Mouse (Mus musculus): ENCODE measurements around the gene Lgi4. TPM values are rescaled to one million over a fixed set of nuclear protein-coding genes. Genes with fewer than 3 reads are reported as not detected.

The Lgi4 gene
- polyA plus RNA-seq, 1 experiment from 2014 or later, result 1.5 TPM

DNA sequence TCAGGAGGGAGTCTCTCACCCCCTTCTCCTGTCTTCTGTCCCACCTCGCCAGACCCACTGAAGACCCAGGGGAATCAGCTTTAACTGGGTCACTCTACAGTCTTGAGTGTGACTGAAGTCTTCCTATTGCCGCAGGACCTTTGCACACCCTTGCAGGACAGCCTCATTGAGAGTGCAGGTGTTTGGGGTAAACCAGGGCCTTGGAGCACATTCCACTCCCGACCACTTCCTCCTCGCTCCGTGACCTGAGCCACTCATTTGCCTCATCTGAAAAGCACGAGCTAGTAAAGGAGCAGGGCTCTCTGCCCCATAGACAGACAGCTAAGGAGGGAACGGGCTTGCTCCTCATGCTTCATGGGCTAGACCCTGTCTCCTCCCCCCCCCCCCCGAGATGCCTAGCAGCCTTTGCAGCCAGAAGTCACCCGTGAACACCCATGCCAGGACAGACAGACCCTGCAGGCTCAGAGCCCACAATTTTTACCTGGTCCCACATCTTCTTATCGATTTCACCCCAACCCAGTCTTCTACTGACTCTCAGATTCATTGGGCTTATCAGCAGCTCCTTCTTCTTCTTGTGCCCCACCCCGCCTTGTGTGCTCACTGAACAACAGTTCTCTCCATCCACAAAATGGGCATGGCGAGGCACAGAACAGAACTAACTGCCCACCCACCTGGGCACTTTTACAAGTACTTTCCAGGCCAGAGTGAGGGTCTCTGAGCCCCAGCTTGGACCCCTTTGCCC lies 18.7 kb upstream of the Lgi4 start:
- H3K9me3 ChIP-seq, result no peaks in the 10 kb centered on the region
- no peak overlapping the region for H3K9ac ChIP-seq
- no peak overlapping the region for H3K4me3 ChIP-seq (replicated peaks)
- 78% methylated on average over 12 of the region's 12 CpGs for WGBS
- ATAC-seq, result no peak
- no peaks in the 10 kb centered on the region for H3K36me3 ChIP-seq
- no peak overlapping the region for H3K27ac ChIP-seq
- H3K4me2 ChIP-seq (replicated peaks), result 0 out of 2 replicates have a peak overlapping the region, but pooled peaks have one; percentile 4
- H3K27me3 ChIP-seq (replicated peaks), result peaks cover 24% of the 10 kb centered on the region
- peaks cover 13% of the 10 kb centered on the region for H3K4me1 ChIP-seq (replicated peaks)

DNA sequence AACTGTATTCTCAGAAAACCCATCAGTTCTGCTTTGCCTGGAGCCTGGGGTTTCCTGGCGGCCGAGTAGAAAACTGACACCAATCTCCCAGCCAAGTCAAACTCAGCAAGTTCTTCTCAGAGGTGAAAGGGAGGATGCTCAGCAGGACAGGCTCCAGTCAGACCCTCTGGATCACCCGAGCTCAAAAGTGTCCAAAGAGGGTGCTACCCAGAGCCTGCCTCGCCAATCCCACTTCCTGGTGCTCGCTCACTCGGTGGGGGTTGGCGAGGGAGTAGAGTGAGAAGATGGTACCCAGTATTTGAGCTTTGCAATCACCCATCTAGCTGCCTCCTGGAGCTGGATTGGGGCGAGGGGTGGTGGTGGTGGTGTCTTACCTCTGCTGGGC lies 18.1 kb upstream of the Lgi4 start:
- Histone ChIP-seq H3K27ac (no peak overlapping the region), H3K9ac (no peak overlapping the region), H3K4me1 (replicated peaks) (peaks cover 13% of the 10 kb centered on the region), H3K9me3 (no peaks in the 10 kb centered on the region), H3K36me3 (no peaks in the 10 kb centered on the region), H3K4me2 (replicated peaks) (0 out of 2 replicates have a peak overlapping the region, but pooled peaks have one; percentile 4), H3K27me3 (replicated peaks) (peaks cover 24% of the 10 kb centered on the region), H3K4me3 (replicated peaks) (no peak overlapping the region)
- no peak for ATAC-seq
- WGBS, result 44% methylated on average over 8 of the region's 8 CpGs

DNA sequence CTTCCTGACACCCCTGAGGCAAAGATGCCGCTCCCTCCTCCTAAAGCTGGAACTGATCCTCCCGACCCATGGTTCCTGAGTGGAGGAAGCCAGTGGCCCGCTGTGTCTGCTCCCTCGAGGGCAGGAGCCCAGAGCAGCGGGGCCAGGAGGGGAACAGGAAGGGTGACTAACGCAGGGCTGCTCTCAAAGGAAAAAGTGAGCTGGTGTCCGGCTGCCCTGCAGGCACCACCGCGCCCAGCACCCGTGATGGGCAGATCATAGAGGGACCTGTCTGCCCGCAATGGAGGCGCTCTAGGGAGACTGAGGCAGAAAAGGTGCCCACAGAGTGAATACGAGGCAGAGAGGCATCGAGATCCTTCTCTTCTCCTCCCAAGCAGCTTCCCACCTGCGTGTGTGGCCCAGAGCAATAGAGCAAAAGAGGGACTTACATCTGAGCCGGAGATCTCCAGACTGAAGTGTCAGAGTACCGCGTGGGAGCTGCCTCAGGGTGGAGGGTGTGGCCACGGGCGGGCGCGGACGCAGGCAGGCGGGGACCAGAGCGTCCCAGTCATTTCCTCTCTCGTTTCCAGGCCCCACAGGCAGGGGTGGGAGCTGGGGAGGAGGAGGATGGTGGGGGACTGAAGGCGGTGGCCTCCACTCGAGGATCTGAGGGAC lies 17.4 kb upstream of the Lgi4 start:
- ATAC-seq, result peak; percentile 70
- peaks cover 13% of the 10 kb centered on the region for H3K4me1 ChIP-seq (replicated peaks)
- H3K27ac ChIP-seq, result no peak overlapping the region
- H3K4me2 ChIP-seq (replicated peaks), result peak overlapping the region; percentile 64
- peak overlapping the region; percentile 28 for H3K9ac ChIP-seq
- no peaks in the 10 kb centered on the region for H3K9me3 ChIP-seq
- H3K4me3 ChIP-seq (replicated peaks), result peak overlapping the region; percentile 29
- WGBS, result 3% methylated on average over 28 of the region's 28 CpGs
- H3K27me3 ChIP-seq (replicated peaks), result peaks cover 24% of the 10 kb centered on the region
- no peaks in the 10 kb centered on the region for H3K36me3 ChIP-seq

DNA sequence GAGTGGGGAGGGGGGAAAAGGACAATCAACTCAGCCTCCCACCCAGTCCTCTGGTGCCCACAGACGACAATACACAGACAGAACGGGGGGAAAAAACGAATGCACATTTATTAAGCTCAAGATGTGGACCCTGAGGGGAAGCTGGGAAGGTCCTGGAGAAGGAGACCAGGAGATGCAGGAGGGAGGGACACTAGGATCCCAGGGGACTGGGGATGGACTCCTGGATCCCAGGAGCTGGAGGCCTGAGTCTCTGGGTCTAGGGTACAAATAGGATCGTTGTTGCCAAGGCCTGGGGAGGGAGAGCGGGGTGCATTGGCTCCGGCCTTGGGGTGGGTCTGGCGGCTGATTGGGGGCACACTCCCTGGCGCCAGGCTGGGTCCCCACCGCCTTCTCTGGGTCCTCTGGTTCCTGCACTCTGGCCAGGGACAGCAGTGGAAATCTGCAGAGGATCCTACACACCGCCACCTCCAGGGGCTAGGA lies 16.7 kb upstream of the Lgi4 start, which contains the start of gene Fxyd5:
TSS of gene Fxyd5 (minus strand) at position 51 of the 480 bp plus-strand sequence.
- H3K9me3 ChIP-seq, result no peaks in the 10 kb centered on the region
- H3K9ac ChIP-seq, result peak within 1 kb of the TSS; percentile 28
- H3K4me3 ChIP-seq (replicated peaks), result peak within 1 kb of the TSS; percentile 29
- H3K36me3 ChIP-seq, result no peaks in the 10 kb centered on the region
- H3K4me2 ChIP-seq (replicated peaks), result peak within 1 kb of the TSS; percentile 64
- H3K27ac ChIP-seq, result no peak within 1 kb of the TSS
- no peak for ATAC-seq
- H3K27me3 ChIP-seq (replicated peaks), result peaks cover 24% of the 10 kb centered on the region
- WGBS, result 50% methylated on average over 10 of the region's 10 CpGs
- peaks cover 13% of the 10 kb centered on the region for H3K4me1 ChIP-seq (replicated peaks)

DNA sequence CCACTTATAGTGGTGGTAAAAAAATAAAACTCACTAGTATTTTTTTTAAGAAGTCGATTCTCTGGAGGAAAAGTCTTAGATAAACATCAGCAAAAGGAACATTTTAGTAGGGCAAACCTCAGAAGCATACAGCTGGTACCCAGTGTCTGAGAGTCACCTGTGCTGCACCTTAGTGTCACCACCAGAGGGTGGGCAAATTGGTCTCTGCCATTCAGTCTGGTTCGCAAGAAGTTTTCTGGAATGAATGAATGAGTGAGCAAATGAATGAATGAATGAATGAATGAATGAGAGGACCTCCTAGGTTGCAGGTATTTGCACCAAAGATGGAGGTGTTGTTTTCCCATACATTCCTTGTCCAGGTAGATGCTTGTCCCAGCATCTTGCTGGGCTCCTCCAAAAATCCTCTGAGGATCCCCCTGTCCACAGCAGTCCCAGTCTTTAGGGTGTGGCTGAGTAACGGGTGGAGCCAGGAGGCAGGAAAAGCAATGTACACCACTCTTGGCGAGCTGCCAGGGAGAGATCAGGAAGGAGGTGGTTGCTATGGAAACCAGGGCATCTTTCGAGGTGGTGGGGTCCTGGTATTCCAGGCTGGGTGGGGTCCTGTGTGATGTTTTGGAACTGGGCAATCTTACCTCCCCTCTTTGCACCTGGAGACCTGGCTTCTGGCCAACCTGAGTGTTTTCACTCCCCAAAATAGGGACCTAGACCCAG lies 9.9 kb upstream of the Lgi4 start:
- H3K4me2 ChIP-seq (replicated peaks), result peak overlapping the region; percentile 49
- no peaks in the 10 kb centered on the region for H3K36me3 ChIP-seq
- 18% methylated on average over 5 of the region's 5 CpGs for WGBS
- no peak for ATAC-seq
- H3K27ac ChIP-seq, result no peak overlapping the region
- H3K9me3 ChIP-seq, result no peaks in the 10 kb centered on the region
- H3K4me1 ChIP-seq (replicated peaks), result peaks cover 47% of the 10 kb centered on the region
- H3K9ac ChIP-seq, result no peak overlapping the region
- no peak overlapping the region for H3K4me3 ChIP-seq (replicated peaks)
- peaks cover 44% of the 10 kb centered on the region for H3K27me3 ChIP-seq (replicated peaks)

DNA sequence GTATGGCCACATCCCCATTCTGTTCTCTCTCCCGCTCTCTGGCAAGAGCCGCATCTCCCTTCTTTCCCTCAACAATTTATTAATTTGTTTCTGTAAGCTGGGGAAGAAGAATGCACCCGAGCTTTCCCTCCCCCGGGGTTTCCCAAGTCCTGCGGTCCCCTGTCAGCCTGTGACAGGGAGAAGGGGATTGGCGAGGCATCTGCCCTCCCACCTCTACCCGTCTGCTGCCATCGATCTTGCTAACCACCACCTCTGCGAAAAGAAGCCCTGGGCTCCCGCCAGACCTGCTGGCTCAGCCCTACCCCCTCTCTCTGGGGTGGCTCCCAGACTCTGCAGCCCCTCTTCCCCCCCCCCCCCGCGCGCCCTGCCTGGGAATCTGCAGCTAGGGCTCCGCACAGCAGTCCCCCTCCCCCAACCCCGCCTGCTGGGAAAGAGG lies 9.3 kb upstream of the Lgi4 start:
- Histone ChIP-seq H3K4me1 (replicated peaks) (peaks cover 52% of the 10 kb centered on the region), H3K36me3 (no peaks in the 10 kb centered on the region), H3K27ac (no peak overlapping the region), H3K4me2 (replicated peaks) (peak overlapping the region; percentile 49), H3K9me3 (no peaks in the 10 kb centered on the region), H3K27me3 (replicated peaks) (peaks cover 44% of the 10 kb centered on the region), H3K4me3 (replicated peaks) (0 out of 2 replicates have a peak overlapping the region, but pooled peaks have one; percentile 16), H3K9ac (no peak overlapping the region)
- WGBS, result 3% methylated on average over 13 of the region's 15 CpGs
- ATAC-seq, result 0 out of 2 replicates have a peak, but pooled peaks have one; percentile 16

DNA sequence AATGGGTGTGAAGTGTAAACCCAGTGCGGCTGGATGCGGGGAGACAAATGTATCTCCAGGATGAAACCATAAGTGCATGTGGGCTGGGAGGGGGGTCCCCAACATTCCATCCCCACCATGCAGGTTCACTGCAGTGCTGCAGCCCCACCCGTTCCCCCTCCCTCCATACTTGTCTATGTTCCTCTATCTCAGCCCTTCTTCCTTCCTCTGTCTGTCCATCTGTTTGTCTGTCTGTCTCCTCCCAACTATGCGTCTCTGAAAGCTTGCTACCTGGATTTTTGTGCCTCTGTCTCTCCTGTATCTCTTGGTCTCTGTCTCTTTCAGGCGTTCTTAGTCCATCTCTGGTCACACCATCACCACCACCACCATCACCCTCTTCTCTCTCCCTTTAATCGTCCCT lies 8.7 kb upstream of the Lgi4 start:
- no peak for ATAC-seq
- H3K36me3 ChIP-seq, result no peaks in the 10 kb centered on the region
- WGBS, result 4% methylated on average over 6 of the region's 6 CpGs
- no peaks in the 10 kb centered on the region for H3K9me3 ChIP-seq
- peak overlapping the region; percentile 49 for H3K4me2 ChIP-seq (replicated peaks)
- H3K27ac ChIP-seq, result no peak overlapping the region
- H3K4me1 ChIP-seq (replicated peaks), result peaks cover 56% of the 10 kb centered on the region
- peak overlapping the region; percentile 19 for H3K4me3 ChIP-seq (replicated peaks)
- no peak overlapping the region for H3K9ac ChIP-seq
- H3K27me3 ChIP-seq (replicated peaks), result peaks cover 44% of the 10 kb centered on the region

DNA sequence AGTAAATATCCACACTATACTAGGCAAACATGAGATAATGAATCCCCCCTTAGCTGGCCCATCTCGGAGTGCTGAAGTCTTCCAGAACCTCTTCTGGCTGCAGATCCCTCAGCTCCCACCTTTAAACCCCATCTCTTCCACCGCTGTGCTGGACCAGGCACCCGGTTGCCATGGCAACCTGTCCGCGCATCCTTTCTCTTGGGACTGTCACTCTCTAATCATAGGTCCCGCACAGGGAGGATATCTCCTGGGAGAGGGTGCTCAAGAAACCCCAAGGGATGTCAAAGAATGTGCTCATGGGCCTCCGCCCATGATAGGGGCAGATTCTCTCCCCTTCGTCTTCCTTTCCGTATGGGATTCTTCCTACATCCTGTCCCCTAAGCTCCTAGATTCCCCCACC lies 8.2 kb upstream of the Lgi4 start:
- peak overlapping the region; percentile 49 for H3K4me2 ChIP-seq (replicated peaks)
- peak overlapping the region; percentile 19 for H3K4me3 ChIP-seq (replicated peaks)
- no peaks in the 10 kb centered on the region for H3K9me3 ChIP-seq
- H3K4me1 ChIP-seq (replicated peaks), result peaks cover 57% of the 10 kb centered on the region
- H3K27me3 ChIP-seq (replicated peaks), result peaks cover 44% of the 10 kb centered on the region
- H3K36me3 ChIP-seq, result no peaks in the 10 kb centered on the region
- H3K27ac ChIP-seq, result no peak overlapping the region
- no peak overlapping the region for H3K9ac ChIP-seq
- 5% methylated on average over 9 of the region's 9 CpGs for WGBS
- no peak for ATAC-seq

DNA sequence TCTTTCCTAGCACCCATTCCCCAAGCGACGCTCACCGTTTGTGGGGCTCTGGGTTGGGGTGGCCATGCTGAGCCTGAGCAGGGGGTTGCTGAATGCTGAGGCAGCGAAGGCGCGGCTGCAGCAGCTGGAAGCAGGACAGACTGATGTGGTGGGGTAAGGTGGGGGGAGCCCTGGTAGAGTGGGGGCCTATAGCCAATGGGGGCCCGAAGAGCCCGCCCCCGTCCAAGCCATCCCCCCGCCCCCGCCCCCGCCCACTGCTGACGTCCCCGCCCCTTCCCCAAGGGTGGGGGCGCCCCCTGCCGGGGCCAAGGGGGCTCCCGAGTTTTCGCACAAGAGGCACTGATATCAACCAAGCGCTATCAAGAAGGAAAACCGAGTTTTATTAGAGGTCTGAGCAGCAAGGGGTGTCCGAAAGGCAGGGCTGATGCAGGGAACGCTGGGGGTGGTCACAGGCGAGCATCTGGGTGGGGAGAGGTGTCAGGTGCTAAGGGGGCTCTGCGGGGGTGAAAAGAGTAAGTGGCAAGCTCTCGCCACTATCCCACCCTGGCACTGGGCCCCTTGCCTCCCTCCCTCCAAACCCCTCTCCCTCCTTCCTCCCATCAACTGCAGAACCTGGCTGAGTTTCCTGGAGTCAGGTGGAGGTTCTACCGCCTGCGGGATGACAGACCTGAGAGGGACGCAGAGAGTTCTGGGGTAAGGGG lies 7.7 kb upstream of the Lgi4 start, which contains the start of gene Fxyd7:
TSS of gene Fxyd7 (minus strand) at position 147 of the 701 bp plus-strand sequence.
- Histone ChIP-seq H3K4me1 (replicated peaks) (peaks cover 57% of the 10 kb centered on the region), H3K36me3 (no peaks in the 10 kb centered on the region), H3K27ac (no peak within 1 kb of the TSS), H3K9me3 (no peaks in the 10 kb centered on the region), H3K4me2 (replicated peaks) (peak within 1 kb of the TSS; percentile 49), H3K27me3 (replicated peaks) (peaks cover 44% of the 10 kb centered on the region), H3K9ac (no peak within 1 kb of the TSS), H3K4me3 (replicated peaks) (peak within 1 kb of the TSS; percentile 19)
- no peak for ATAC-seq
- WGBS, result 1% methylated on average over 27 of the region's 28 CpGs

DNA sequence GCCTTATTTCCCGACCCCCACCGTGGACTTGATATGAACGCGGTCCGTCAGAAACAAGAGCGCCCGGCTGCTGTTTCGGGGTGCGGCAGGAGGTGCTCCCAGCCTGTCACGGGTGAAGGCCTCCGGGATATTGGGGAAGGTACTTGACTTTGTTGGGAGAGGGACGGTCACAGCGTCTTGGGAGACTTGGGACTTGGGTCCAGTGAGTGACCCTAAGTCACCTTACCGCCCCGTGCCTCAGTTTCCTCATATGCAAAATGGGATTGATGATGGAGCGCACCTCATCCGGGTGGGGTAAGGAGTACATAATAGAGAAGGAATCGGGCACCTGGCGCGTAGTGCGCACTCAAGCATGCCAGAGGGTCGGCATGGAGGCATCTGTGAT lies 6.9 kb upstream of the Lgi4 start:
- 8% methylated on average over 22 of the region's 22 CpGs for WGBS
- Histone ChIP-seq H3K27me3 (replicated peaks) (peaks cover 44% of the 10 kb centered on the region), H3K4me1 (replicated peaks) (peaks cover 57% of the 10 kb centered on the region), H3K4me3 (replicated peaks) (peak overlapping the region; percentile 14), H3K27ac (no peak overlapping the region), H3K36me3 (no peaks in the 10 kb centered on the region), H3K9ac (no peak overlapping the region), H3K9me3 (no peaks in the 10 kb centered on the region), H3K4me2 (replicated peaks) (peak overlapping the region; percentile 49)
- ATAC-seq, result no peak

DNA sequence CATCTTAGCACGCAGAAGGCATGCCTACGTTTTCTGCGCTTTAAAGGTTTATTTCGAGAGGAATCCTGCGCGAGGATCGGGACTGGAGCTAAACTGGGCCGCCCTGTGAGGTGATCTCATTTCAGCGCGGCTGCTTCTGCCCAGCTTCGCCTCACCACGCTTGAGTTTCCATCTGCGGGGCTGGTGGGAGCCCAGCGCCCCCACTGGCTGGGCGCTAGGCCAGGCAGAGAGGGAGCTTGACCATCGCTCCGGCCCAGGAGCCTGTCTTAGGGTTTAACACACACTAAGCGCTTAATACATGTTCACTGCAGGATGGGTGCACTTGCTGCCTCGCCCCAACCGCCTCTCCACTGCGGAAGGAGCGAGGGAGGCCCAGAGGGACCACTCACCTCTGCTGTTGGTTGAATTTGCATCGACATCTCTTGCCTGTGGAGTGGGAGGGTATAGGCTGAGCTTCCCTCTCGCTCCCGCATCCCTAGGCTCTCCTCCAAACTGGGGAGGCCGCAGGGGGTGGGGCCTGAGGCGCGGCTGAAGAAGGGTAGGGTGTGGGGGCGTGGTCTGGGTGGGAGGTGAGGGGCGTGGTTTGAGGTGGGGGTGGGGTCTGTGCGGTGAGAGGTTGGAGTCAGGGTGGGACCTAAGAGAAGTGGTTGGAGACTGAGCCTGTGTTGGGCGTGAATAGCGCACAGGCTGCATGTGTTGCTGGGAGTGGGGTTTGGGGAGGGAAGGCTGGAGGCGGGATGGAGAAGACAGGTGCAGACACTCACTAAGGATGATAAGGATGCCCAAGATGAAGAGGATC lies 6.3 kb upstream of the Lgi4 start:
- Histone ChIP-seq H3K27ac (no peak overlapping the region), H3K27me3 (replicated peaks) (peaks cover 44% of the 10 kb centered on the region), H3K36me3 (no peaks in the 10 kb centered on the region), H3K4me1 (replicated peaks) (peaks cover 57% of the 10 kb centered on the region), H3K9ac (no peak overlapping the region), H3K4me2 (replicated peaks) (peak overlapping the region; percentile 49), H3K4me3 (replicated peaks) (peak overlapping the region; percentile 14), H3K9me3 (no peaks in the 10 kb centered on the region)
- peak; percentile 28 for ATAC-seq
- WGBS, result 5% methylated on average over 34 of the region's 34 CpGs
